Mouse (Mus musculus) testis, postnatal 10 days (tissue): ENCODE data around the gene Nav3.

Source experiments
- DNase-seq: peaks from one replicate; pipeline ENCODE4 v3.0.0; 2021; ENCODE audit warnings: low spot score

Nav3 gene

GRCm38 (mm10) chr10:110192026-110192805 is 263.8 kb downstream of the Nav3 start:
- no peak for DNase-seq

- no peak for DNase-seq
These were observed 269.8 kb downstream of the Nav3 start for GRCm38 (mm10) chr10:110186242-110186641.

GRCm38 (mm10) chr10:110175874-110176273 is 280.1 kb downstream of the Nav3 start:
- no peak for DNase-seq

- DNase-seq: no peak
These were observed 286.6 kb downstream of the Nav3 start for GRCm38 (mm10) chr10:110169416-110169815.

- DNase-seq: no peak
These were observed 287.1 kb downstream of the Nav3 start for GRCm38 (mm10) chr10:110168892-110169291.

- DNase-seq: no peak
These were observed 293.4 kb downstream of the Nav3 start for GRCm38 (mm10) chr10:110162596-110162995.

- DNase-seq: no peak
These were observed 295.1 kb downstream of the Nav3 start for GRCm38 (mm10) chr10:110160894-110161293.

- no peak for DNase-seq
These were observed 296.5 kb downstream of the Nav3 start for GRCm38 (mm10) chr10:110159548-110159947.

GRCm38 (mm10) chr10:110158122-110158521 is 297.9 kb downstream of the Nav3 start:
- DNase-seq: no peak

GRCm38 (mm10) chr10:110156412-110156811 is 299.6 kb downstream of the Nav3 start:
- no peak for DNase-seq

- DNase-seq: no peak
These were observed 300.5 kb downstream of the Nav3 start for GRCm38 (mm10) chr10:110155494-110155893.

- no peak for DNase-seq
These were observed 301.1 kb downstream of the Nav3 start for GRCm38 (mm10) chr10:110154873-110155237.

GRCm38 (mm10) chr10:110154001-110154872 is 301.8 kb downstream of the Nav3 start:
- no peak for DNase-seq

GRCm38 (mm10) chr10:110120572-110120971 is 335.4 kb downstream of the Nav3 start:
- DNase-seq: no peak

GRCm38 (mm10) chr10:110117341-110117740 is 338.7 kb downstream of the Nav3 start:
- DNase-seq: no peak

GRCm38 (mm10) chr10:110112669-110113458 is 343.1 kb downstream of the Nav3 start:
- DNase-seq: no peak

- DNase-seq: no peak
These were observed 352.7 kb downstream of the Nav3 start for GRCm38 (mm10) chr10:110103255-110103654.

- no peak for DNase-seq
These were observed 353.8 kb downstream of the Nav3 start for GRCm38 (mm10) chr10:110102231-110102630.

GRCm38 (mm10) chr10:110094433-110094832 is 361.6 kb downstream of the Nav3 start:
- DNase-seq: no peak

- no peak for DNase-seq
These were observed 367.5 kb downstream of the Nav3 start for GRCm38 (mm10) chr10:110088444-110089061.

GRCm38 (mm10) chr10:110085903-110086302 is 370.1 kb downstream of the Nav3 start:
- no peak for DNase-seq

GRCm38 (mm10) chr10:110085156-110085555 is 370.8 kb downstream of the Nav3 start:
- DNase-seq: peak; percentile 81
